Mouse (Mus musculus): ENCODE measurements around the gene Dscam. TPM values are rescaled to one million over a fixed set of nuclear protein-coding genes. Genes with fewer than 3 reads are reported as not detected.

Gene Dscam
- polyA plus RNA-seq, 1 experiment from 2014 or later: 0.24 TPM

GRCm38 (mm10) chr16:97100091-97100490 lies 70.5 kb downstream of the Dscam start:
- ATAC-seq (ENCODE audit: insufficient read depth, low FRiP score, low read depth): no peak
- no peaks in the 10 kb centered on the region for H3K36me3 ChIP-seq
- no peaks in the 10 kb centered on the region for H3K4me1 ChIP-seq
- H3K4me3 ChIP-seq (replicated peaks): no peak overlapping the region
- H3K9me3 ChIP-seq: no peaks in the 10 kb centered on the region
- WGBS: 56% methylated on average over 2 of the region's 2 CpGs
- no peak overlapping the region for H3K27ac ChIP-seq
- no peaks in the 10 kb centered on the region for H3K27me3 ChIP-seq (replicated peaks)
- no peak overlapping the region for H3K4me2 ChIP-seq
- no peak overlapping the region for H3K9ac ChIP-seq

- no peak for ATAC-seq (ENCODE audit: insufficient read depth, low FRiP score, low read depth)
- no peaks in the 10 kb centered on the region for H3K36me3 ChIP-seq
- no peak overlapping the region for H3K4me2 ChIP-seq
- H3K9me3 ChIP-seq: no peaks in the 10 kb centered on the region
- no peak overlapping the region for H3K27ac ChIP-seq
- H3K27me3 ChIP-seq (replicated peaks): no peaks in the 10 kb centered on the region
- no peak overlapping the region for H3K4me3 ChIP-seq (replicated peaks)
- H3K4me1 ChIP-seq: no peaks in the 10 kb centered on the region
- H3K9ac ChIP-seq: no peak overlapping the region
- 65% methylated on average over 5 of the region's 5 CpGs for WGBS
Observed at GRCm38 (mm10) chr16:97098508-97098907, 72.0 kb downstream of the Dscam start.

- Histone ChIP-seq H3K4me2 (no peak overlapping the region), H3K4me1 (no peaks in the 10 kb centered on the region), H3K9me3 (no peaks in the 10 kb centered on the region), H3K27me3 (replicated peaks) (no peaks in the 10 kb centered on the region), H3K36me3 (no peaks in the 10 kb centered on the region), H3K27ac (no peak overlapping the region), H3K4me3 (replicated peaks) (no peak overlapping the region), H3K9ac (no peak overlapping the region)
- 86% methylated on average over 2 of the region's 2 CpGs for WGBS
- ATAC-seq (ENCODE audit: insufficient read depth, low FRiP score, low read depth): no peak
Observed at GRCm38 (mm10) chr16:97096709-97097108, 73.8 kb downstream of the Dscam start.

- Histone ChIP-seq H3K4me2 (no peak overlapping the region), H3K4me1 (no peaks in the 10 kb centered on the region), H3K27me3 (replicated peaks) (no peaks in the 10 kb centered on the region), H3K9me3 (no peaks in the 10 kb centered on the region), H3K27ac (no peak overlapping the region), H3K9ac (no peak overlapping the region), H3K36me3 (no peaks in the 10 kb centered on the region), H3K4me3 (replicated peaks) (no peak overlapping the region)
- WGBS: 85% methylated on average over 1 of the region's 1 CpGs
- ATAC-seq (ENCODE audit: insufficient read depth, low FRiP score, low read depth): no peak
Observed at GRCm38 (mm10) chr16:97095496-97095895, 75.1 kb downstream of the Dscam start.

GRCm38 (mm10) chr16:97089339-97089738 lies 81.2 kb downstream of the Dscam start:
- no peak for ATAC-seq (ENCODE audit: insufficient read depth, low FRiP score, low read depth)
- H3K4me3 ChIP-seq (replicated peaks): no peak overlapping the region
- no peaks in the 10 kb centered on the region for H3K4me1 ChIP-seq
- no peak overlapping the region for H3K4me2 ChIP-seq
- H3K9me3 ChIP-seq: no peaks in the 10 kb centered on the region
- H3K36me3 ChIP-seq: no peaks in the 10 kb centered on the region
- H3K27ac ChIP-seq: no peak overlapping the region
- no peak overlapping the region for H3K9ac ChIP-seq
- WGBS: 53% methylated on average over 3 of the region's 3 CpGs
- H3K27me3 ChIP-seq (replicated peaks): no peaks in the 10 kb centered on the region

- no peak overlapping the region for H3K4me3 ChIP-seq (replicated peaks)
- no peak overlapping the region for H3K4me2 ChIP-seq
- H3K36me3 ChIP-seq: no peaks in the 10 kb centered on the region
- H3K9ac ChIP-seq: no peak overlapping the region
- H3K27me3 ChIP-seq (replicated peaks): no peaks in the 10 kb centered on the region
- 78% methylated on average over 2 of the region's 2 CpGs for WGBS
- H3K9me3 ChIP-seq: no peaks in the 10 kb centered on the region
- no peaks in the 10 kb centered on the region for H3K4me1 ChIP-seq
- no peak overlapping the region for H3K27ac ChIP-seq
- no peak for ATAC-seq (ENCODE audit: insufficient read depth, low FRiP score, low read depth)
Observed at GRCm38 (mm10) chr16:97083694-97084093, 86.9 kb downstream of the Dscam start.

- ATAC-seq (ENCODE audit: insufficient read depth, low FRiP score, low read depth): no peak
- WGBS: 80% methylated on average over 4 of the region's 4 CpGs
- Histone ChIP-seq H3K4me1 (no peaks in the 10 kb centered on the region), H3K36me3 (no peaks in the 10 kb centered on the region), H3K4me3 (replicated peaks) (no peak overlapping the region), H3K27me3 (replicated peaks) (no peaks in the 10 kb centered on the region), H3K9me3 (no peaks in the 10 kb centered on the region), H3K9ac (no peak overlapping the region), H3K4me2 (no peak overlapping the region), H3K27ac (no peak overlapping the region)
Observed at GRCm38 (mm10) chr16:97075920-97076572, 94.5 kb downstream of the Dscam start.

GRCm38 (mm10) chr16:97075137-97075902 lies 95.2 kb downstream of the Dscam start:
- Histone ChIP-seq H3K27ac (no peak overlapping the region), H3K4me2 (no peak overlapping the region), H3K27me3 (replicated peaks) (no peaks in the 10 kb centered on the region), H3K36me3 (no peaks in the 10 kb centered on the region), H3K4me3 (replicated peaks) (no peak overlapping the region), H3K9me3 (no peaks in the 10 kb centered on the region), H3K9ac (no peak overlapping the region), H3K4me1 (no peaks in the 10 kb centered on the region)
- WGBS: 63% methylated on average over 6 of the region's 6 CpGs
- no peak for ATAC-seq (ENCODE audit: insufficient read depth, low FRiP score, low read depth)

- no peaks in the 10 kb centered on the region for H3K36me3 ChIP-seq
- H3K27ac ChIP-seq: no peak overlapping the region
- no peak overlapping the region for H3K9ac ChIP-seq
- H3K4me1 ChIP-seq: no peaks in the 10 kb centered on the region
- no peaks in the 10 kb centered on the region for H3K27me3 ChIP-seq (replicated peaks)
- H3K4me3 ChIP-seq (replicated peaks): no peak overlapping the region
- H3K9me3 ChIP-seq: no peaks in the 10 kb centered on the region
- H3K4me2 ChIP-seq: no peak overlapping the region
- ATAC-seq (ENCODE audit: insufficient read depth, low FRiP score, low read depth): no peak
- WGBS: 84% methylated on average over 1 of the region's 1 CpGs
Observed at GRCm38 (mm10) chr16:97073847-97074246, 96.7 kb downstream of the Dscam start.

GRCm38 (mm10) chr16:97072624-97073023 lies 97.9 kb downstream of the Dscam start:
- WGBS: 91% methylated on average over 2 of the region's 2 CpGs
- H3K27me3 ChIP-seq (replicated peaks): no peaks in the 10 kb centered on the region
- no peaks in the 10 kb centered on the region for H3K4me1 ChIP-seq
- no peaks in the 10 kb centered on the region for H3K9me3 ChIP-seq
- no peak for ATAC-seq (ENCODE audit: insufficient read depth, low FRiP score, low read depth)
- no peak overlapping the region for H3K4me2 ChIP-seq
- no peaks in the 10 kb centered on the region for H3K36me3 ChIP-seq
- no peak overlapping the region for H3K9ac ChIP-seq
- H3K4me3 ChIP-seq (replicated peaks): no peak overlapping the region
- H3K27ac ChIP-seq: no peak overlapping the region

- H3K4me3 ChIP-seq (replicated peaks): no peak overlapping the region
- WGBS: 55% methylated on average over 4 of the region's 4 CpGs
- H3K4me1 ChIP-seq: no peaks in the 10 kb centered on the region
- no peak overlapping the region for H3K9ac ChIP-seq
- no peak for ATAC-seq (ENCODE audit: insufficient read depth, low FRiP score, low read depth)
- H3K36me3 ChIP-seq: no peaks in the 10 kb centered on the region
- H3K27me3 ChIP-seq (replicated peaks): no peaks in the 10 kb centered on the region
- H3K27ac ChIP-seq: no peak overlapping the region
- no peak overlapping the region for H3K4me2 ChIP-seq
- H3K9me3 ChIP-seq: no peaks in the 10 kb centered on the region
Observed at GRCm38 (mm10) chr16:97066856-97067255, 103.7 kb downstream of the Dscam start.

GRCm38 (mm10) chr16:97062207-97062606 lies 108.3 kb downstream of the Dscam start:
- no peak overlapping the region for H3K9ac ChIP-seq
- H3K9me3 ChIP-seq: no peaks in the 10 kb centered on the region
- H3K4me1 ChIP-seq: no peaks in the 10 kb centered on the region
- no peak overlapping the region for H3K4me3 ChIP-seq (replicated peaks)
- H3K27me3 ChIP-seq (replicated peaks): no peaks in the 10 kb centered on the region
- WGBS: 73% methylated on average over 3 of the region's 3 CpGs
- no peak for ATAC-seq (ENCODE audit: insufficient read depth, low FRiP score, low read depth)
- H3K36me3 ChIP-seq: no peaks in the 10 kb centered on the region
- H3K27ac ChIP-seq: no peak overlapping the region
- H3K4me2 ChIP-seq: no peak overlapping the region

All from stomach, embryonic 15.5 days (tissue).